Mouse (Mus musculus) lung, postnatal 0 days (tissue): ENCODE measurements around the gene St6galnac5.

Experiments
- CTCF ChIP-seq: IDR thresholded peaks from 2 replicates; pipeline ENCODE4 v1.5.1; 2016; ENCODE audit warnings: antibody characterized with exemption, mild to moderate bottlenecking
- EP300 ChIP-seq: IDR thresholded peaks from 2 replicates; pipeline ENCODE4 v1.6.1; 2016; ENCODE audit warnings: antibody characterized with exemption, mild to moderate bottlenecking, control low read depth

- TF ChIP-seq CTCF, result no peak
- TF ChIP-seq EP300, result no peak
Observed at GRCm38 (mm10) chr3:152907087-152907486, 75.0 kb downstream of the St6galnac5 start.
